Mouse (Mus musculus) left cerebral cortex, adult 2 months (tissue): ENCODE measurements around the gene Snapc1. TPM values are rescaled to one million over a fixed set of nuclear protein-coding genes. Genes with fewer than 3 reads are reported as not detected.

ENCODE experiments used
- DNase-seq, 2 experiments: peaks; one replicate each; pipeline ENCODE4 v3.0.0; 2021 to 2022; ENCODE audit warnings: low spot score in 2 of 2, mixed read lengths in 1 of 2; ENCODE audit errors: extremely low spot score in 1 of 2
- H3K27ac ChIP-seq: fragments of 200-600 bp; 2 replicates; pipeline ENCODE4 v1.8.1; 2022
- H3K4me3 ChIP-seq: fragments of 200-600 bp; 2 replicates; pipeline ENCODE4 v1.8.1; 2022
- CTCF ChIP-seq: fragments of 200-600 bp; IDR thresholded peaks from 2 replicates; pipeline ENCODE4 v1.8.1; 2022; ENCODE audit warnings: antibody characterized with exemption, mild to moderate bottlenecking, moderate library complexity
- intact Hi-C: fragments of 180-260 bp; cut with DNase I; formaldehyde crosslinking; loops from one replicate; pipeline ENCODE4 v1.15.1; 2025
- total RNA-seq, 2 experiments: library from RNA; stranded (reverse); gene quantifications; 2 replicates each; pipeline ENCODE4 v1.2.3; 2021

The Snapc1 gene
- total RNA-seq, 2 experiments from 2014 or later, result 45.4 to 51.6 TPM

DNA sequence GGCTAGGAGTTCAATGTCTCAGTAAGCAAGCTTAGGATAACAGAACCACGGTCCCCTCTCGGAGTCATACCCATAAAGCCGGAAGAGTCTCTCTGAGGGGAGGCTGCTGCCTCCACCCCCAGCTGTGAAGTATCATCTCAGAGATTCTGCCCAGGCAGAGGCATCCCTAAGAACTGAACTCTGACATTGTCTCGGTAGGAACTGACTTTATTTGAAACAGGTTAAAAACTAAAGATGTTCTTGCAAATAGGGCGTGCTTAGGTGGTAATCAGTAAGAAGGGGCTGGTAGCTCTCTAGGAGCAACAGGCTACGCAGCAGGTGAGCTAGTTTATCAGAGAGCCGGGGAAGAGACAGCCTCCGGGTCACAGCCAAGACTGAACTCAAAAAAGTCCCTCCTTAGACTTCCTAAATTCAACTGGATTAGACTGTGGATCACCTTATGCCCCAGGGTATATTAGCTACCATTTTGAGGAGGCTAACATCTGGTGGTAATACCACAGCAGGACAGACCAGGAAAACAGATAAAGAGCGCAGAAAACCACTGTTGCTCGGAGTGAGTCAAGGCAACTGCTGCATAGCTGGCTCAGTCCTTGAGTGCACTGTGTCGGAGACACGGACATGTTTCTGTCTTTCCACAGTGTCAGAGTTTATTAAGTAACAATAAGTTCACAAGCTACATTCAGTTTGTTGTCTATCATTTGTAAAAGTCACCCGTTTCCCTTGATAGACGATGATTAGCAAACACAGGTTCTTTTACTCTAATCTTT is 10.7 kb upstream of the Snapc1 start:
- peak overlapping the region; percentile 33 for H3K4me3 ChIP-seq
- H3K27ac ChIP-seq, result no peak overlapping the region
- no peak for TF ChIP-seq CTCF
- intact Hi-C loops, result no loop called here
- DNase-seq, result no peak

DNA sequence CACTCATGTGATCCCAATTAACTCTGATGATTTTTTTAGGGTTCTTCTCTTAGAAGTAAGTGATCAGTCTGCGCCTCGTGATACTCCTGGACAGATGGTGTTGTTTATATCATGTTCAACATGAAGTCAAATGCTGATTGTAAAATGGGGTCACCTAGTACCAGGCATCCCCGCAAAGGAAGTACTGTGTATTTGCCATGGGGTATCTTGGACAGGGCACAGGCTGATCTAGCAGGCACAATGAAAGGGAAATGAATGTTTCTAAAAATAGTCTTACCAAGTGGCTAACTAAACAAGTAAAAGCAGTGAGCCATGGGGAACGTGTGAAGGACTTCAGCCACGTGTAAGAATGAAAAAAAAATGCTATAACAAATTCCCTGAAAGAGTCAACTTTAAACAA is 9.5 kb upstream of the Snapc1 start:
- DNase-seq, result no peak
- Histone ChIP-seq H3K27ac (no peak overlapping the region), H3K4me3 (no peak overlapping the region)
- TF ChIP-seq CTCF, result no peak
- intact Hi-C loops, result no loop called here

DNA sequence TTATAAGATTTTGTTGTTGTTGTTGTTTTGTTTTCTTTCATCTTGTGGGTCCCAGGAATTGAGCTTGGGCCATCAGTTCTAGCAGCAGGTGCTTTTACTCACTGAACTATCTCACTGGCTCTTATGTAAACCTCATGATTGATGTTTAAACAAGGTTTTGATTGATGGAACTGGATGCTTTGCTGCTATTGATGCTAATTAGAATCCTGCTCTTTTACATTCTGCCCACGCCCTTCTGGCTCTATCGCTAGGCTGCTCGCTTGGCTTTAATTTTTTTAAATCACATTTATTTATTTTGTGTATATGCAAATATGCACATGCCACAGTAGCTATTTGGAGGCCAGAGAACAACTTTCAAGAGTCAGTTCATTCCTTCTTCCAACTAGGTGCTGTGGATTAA is 6.6 kb upstream of the Snapc1 start:
- TF ChIP-seq CTCF, result no peak
- Histone ChIP-seq H3K27ac (no peak overlapping the region), H3K4me3 (no peak overlapping the region)
- no peak for DNase-seq
- intact Hi-C loops, result no loop called here

DNA sequence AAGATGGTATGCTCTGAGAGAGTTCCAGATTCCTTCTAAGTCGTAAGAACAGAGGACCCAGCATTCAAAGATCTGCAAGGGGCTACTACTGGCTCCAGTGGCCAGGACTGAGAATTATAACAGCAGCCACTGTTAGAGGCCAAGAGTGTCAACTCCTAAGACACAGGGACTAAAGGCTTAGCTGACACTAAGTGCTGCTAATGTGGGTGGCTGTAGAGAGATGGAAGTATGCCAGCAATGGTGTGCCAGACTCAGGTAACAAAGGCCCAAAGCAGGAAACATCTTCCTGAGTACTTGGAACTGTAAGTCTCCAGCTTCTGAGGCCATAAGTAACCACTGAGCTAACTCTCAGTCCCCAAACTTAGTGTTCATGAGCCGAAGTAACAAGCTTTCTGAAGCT is 5.5 kb upstream of the Snapc1 start:
- Histone ChIP-seq H3K27ac (no peak overlapping the region), H3K4me3 (no peak overlapping the region)
- intact Hi-C loops, result no loop called here
- no peak for TF ChIP-seq CTCF
- no peak for DNase-seq

DNA sequence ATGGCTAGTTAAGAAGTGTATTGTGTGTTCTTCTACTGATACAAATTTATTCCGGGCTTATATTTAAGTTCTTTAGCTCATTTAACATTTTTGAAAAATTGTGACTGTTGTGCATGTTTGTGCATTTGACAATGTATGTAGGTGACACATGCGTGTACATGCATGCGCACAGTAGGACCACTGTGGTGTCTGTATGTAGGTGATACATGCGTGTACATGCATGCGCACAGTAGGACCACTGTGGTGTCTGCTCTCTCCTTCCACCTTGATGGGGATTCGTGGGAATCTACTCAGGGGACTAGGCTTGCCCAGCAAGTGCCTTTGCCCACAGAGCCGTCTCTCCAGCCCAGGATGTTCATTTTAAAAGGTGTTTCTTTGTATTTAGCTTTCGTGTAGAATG is 4.9 kb downstream of the Snapc1 start:
- no peak overlapping the region for H3K27ac ChIP-seq
- no peak for DNase-seq
- intact Hi-C loops, result no loop called here
- TF ChIP-seq CTCF, result no peak
- H3K4me3 ChIP-seq, result no peak overlapping the region

DNA sequence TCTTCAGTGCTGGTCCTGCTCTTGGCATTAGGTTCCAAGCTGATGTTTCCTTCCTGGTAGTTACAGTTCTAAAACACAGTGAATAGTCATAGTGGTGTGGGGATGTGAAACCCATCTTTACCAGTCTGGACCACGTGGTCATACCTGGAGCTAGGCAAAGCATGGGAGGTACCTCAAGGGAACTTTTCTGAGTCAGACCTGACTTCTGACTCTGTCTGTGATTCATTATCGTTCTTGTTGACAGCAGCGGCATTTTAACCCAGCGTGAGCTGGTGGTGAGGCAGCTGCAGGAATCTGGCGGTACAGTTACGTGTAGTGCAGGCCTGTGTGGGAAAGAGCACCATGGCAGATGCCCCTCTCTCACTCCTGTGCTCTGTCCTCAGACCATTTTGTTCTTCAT is 10.3 kb downstream of the Snapc1 start:
- intact Hi-C loops, result no loop called here
- Histone ChIP-seq H3K27ac (no peak overlapping the region), H3K4me3 (no peak overlapping the region)
- DNase-seq, result no peak
- TF ChIP-seq CTCF, result no peak

DNA sequence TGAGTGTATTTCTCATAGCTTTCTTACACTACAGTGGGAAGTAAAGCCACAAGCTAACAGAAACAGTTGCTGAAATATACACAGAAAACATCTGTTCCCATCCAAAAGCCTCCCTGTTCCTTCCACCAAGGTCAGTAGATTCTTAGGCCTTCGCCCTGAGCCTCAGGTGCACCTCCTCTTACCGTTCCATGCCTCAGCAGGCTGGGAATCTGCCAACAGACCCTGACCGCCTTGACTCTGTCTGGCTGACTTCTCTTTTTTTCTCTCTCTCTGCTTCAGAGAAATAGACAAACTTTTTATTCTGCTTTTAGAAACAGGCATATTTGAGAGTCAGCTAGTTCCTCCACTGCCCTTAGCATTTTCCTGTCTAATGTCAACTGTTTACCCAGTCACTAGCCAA is 13.9 kb downstream of the Snapc1 start:
- intact Hi-C loops, result loop anchor here (5.0 kb wide), 1 partner anchor 41 kb away; the partner anchor contains the start of gene Gm49321
- no peak for DNase-seq

DNA sequence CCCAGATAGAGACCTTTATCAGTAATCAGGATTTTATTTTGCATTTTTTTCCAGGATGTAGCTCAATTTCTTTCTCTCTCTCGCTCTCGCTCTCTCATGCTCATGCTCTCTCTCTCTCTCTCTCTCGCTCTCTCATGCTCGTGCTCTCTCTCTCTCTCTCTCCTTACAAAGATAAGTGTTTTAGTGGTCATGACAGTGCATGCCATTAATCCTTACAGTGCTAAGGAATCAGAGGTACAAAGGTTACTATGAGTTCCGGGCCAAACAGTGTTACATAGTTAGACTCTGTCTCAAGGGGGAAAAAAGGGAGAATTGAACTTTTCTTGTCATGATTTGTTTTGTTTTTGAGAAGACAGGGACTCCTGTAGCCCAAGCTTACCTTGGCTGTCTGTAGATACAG is 15.4 kb downstream of the Snapc1 start:
- no peak overlapping the region for H3K4me3 ChIP-seq
- intact Hi-C loops, result loop anchor here (5.0 kb wide), 1 partner anchor 42 kb away; the partner anchor contains the start of gene Gm49321
- no peak for DNase-seq
- no peak for TF ChIP-seq CTCF
- no peak overlapping the region for H3K27ac ChIP-seq

More for the DNA sequence above, 13.9 kb downstream of the Snapc1 start:
- Histone ChIP-seq H3K4me3 (no peak overlapping the region), H3K27ac (no peak overlapping the region)
- TF ChIP-seq CTCF, result no peak

DNA sequence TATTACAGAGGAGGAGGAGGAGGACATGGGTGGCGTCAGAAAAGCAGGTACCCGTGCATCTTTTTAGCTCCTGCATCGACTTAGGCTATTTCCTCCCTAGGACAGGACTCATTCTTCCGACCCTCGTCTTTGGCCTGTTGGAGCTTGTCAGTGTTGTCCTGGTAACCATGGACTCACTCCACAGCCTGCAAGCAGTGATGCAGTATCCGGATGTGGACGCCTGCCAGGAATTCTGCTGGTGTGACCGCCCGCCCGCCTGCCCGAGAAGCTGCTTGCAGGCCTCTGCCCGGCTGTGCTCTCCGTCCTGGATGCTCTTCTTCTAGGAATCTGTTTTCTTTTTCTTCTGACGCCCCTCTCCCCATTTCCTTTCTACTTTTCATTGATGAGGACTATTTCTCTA is 18.3 kb downstream of the Snapc1 start:
- H3K4me3 ChIP-seq, result no peak overlapping the region
- H3K27ac ChIP-seq, result peak overlapping the region; percentile 45
- DNase-seq, result peak; percentile 72 to 81
- no peak for TF ChIP-seq CTCF
- intact Hi-C loops, result no loop called here

DNA sequence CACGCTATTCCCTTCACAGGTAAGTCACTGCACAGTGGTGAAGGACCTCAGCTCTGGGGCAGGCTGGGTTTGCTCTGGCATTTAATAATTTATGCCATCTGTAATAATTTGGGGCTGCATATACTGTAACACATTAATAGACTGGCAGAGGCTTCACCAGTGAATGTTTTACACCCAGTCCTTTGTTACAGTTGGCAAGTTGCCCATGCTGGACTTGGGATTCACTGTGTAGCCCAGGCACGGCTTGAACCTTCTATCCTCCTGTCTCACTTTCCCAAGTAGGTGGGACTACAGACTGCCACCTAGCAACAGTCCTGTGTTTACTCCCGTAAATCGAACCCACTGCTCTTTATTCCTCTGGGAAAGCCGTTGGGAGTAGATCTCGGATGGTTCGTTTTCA is 22.0 kb downstream of the Snapc1 start:
- TF ChIP-seq CTCF, result no peak
- intact Hi-C loops, result no loop called here
- no peak for DNase-seq
- no peak overlapping the region; the same call in 1 of the 2 replicates for H3K27ac ChIP-seq
- no peak overlapping the region for H3K4me3 ChIP-seq

DNA sequence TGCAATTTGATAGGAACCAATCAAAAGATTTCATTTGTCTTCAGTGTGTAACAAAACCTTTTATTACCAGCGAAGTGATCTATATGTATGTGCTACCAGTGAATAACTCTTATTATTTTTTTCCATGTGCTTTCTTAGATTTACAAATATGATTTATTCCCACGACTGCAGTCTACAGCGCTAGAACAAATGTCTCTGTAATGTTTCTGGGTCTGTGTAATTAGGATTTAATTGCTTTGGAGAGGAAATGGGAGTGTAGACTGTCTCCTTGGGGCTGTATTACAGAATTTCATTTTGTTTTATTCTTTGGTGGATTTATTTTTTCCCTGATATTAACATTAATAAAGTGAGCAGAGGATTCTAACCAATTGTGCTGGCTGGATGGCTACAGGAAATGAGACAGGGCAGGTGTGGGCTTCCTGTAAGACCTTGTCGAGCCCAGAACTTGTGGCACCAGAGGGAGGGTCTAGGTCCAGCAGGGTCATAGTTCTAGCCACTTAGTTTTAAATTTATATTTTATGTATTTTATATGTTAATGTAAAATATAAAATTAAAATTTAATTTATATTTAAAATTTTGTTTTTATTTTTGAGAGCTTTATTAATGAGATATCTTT is 24.2 kb downstream of the Snapc1 start:
- no peak for TF ChIP-seq CTCF
- intact Hi-C loops, result no loop called here
- Histone ChIP-seq H3K27ac (no peak overlapping the region), H3K4me3 (no peak overlapping the region)
- DNase-seq, result no peak

DNA sequence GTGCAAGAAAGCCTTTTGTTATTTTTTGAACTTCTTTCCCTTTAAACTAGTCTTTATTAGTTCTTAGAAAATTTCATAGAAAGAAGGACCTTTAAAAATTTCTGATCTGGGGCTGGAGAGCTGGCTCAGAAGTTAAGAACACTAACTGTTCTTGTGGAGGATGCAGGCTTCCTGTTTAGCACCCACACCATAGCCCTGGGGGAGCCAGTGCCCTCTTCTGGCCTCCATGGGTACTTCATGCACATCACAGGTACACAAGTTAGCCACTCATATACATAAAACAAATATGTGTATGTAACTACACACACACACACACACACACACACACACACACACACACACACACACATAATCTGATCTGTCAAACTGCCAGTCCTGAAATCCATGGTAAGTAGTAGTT is 25.3 kb downstream of the Snapc1 start:
- Histone ChIP-seq H3K27ac (no peak overlapping the region), H3K4me3 (no peak overlapping the region)
- DNase-seq, result no peak
- intact Hi-C loops, result no loop called here
- peak; percentile 55 for TF ChIP-seq CTCF

DNA sequence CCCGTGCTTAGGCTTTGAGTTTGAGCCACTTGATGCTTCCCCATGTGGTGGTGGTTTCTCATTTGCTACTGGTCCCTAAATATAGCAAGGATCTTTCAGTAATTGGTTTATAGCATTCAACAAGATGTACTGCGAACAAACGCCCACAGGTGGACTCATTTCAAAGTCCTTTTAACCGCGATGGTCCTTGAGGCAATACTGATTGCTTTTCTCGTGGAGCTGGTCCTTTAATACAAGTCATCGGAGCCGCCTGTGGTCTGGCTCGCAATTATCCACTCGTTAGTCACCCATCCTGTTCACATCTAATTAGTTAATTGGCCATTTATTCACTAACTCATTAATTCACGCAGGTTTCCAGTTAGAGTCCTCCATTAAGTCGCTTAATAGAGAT is 32.6 kb downstream of the Snapc1 start:
- H3K4me3 ChIP-seq, result peak overlapping the region; percentile 59

More for the DNA sequence above, 32.6 kb downstream of the Snapc1 start:
- DNase-seq, result no peak
- peak overlapping the region; percentile 96 for H3K27ac ChIP-seq
- intact Hi-C loops, result no loop called here
- no peak; the same call in none of the 2 replicates for TF ChIP-seq CTCF
